Mouse (Mus musculus): ENCODE measurements at regions not wholly inside any gene's neighbourhood (a gene's known extent, or its start where the extent isn't known, plus 50 kb on each side); places are given as distances from the start of the nearest gene placed in this dataset.

- no peak for TF ChIP-seq POLR2A (IDR thresholded peaks at IDR 0.05; ENCODE audit: low read depth, low read length)
- TF ChIP-seq CTCF (IDR thresholded peaks at IDR 0.05; ENCODE audit: extremely low read depth, insufficient read depth, insufficient read length, insufficient replicate concordance), result no peak
Observed at GRCm38 (mm10) chr9:85126541-85126940, 186.0 kb upstream of the Gm11114 start.

Data from spleen, adult 2 months (tissue).